Mouse (Mus musculus) C2C12 (cell line): ENCODE data around the gene Adad2.

Experiments
- CTCF ChIP-seq: IDR thresholded peaks from one replicate; pipeline ENCODE4 v1.5.1; 2011; ENCODE audit not compliant: control insufficient read depth, insufficient read depth, insufficient read length
- MAX ChIP-seq: IDR thresholded peaks from one replicate; pipeline ENCODE4 v1.6.1; 2011; ENCODE audit warnings: mild to moderate bottlenecking, control low read depth
- MYOG ChIP-seq: IDR thresholded peaks from one replicate; pipeline ENCODE4 v1.6.1; 2011; ENCODE audit not compliant: control insufficient read depth, insufficient read length; ENCODE audit errors: extremely low read depth
- USF1 ChIP-seq: IDR thresholded peaks from one replicate; pipeline ENCODE4 v1.6.1; 2011; ENCODE audit warnings: low read depth, mild to moderate bottlenecking, control low read depth, moderate library complexity

DNA sequence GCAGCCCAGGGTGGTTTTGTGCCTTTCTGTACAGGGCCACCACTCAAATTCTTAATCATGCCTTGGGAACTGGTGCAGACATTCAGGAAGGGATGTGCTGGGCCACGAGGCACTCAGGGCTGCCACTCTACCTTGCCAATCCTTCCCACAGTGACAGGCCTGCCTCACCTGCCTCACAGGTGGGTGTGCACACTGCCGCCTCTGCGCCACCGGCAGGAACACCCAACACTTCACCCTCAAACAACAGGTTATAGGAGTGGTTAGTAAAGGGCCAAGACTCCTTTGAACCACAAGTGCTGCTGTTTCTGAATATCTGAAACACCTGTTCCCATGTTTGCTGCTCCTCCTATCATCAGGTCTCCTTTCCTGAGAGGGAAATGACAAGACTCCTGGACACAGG lies 40.1 kb upstream of the Adad2 start:
- TF ChIP-seq CTCF (no peak), USF1 (no peak), MAX (no peak), MYOG (no peak)
